Mouse (Mus musculus): ENCODE measurements around the gene Dtd1.
"Not testable (repeated sequence)": the region's sequence is repeated elsewhere in the genome, so short reads cannot be mapped to it uniquely, and the experiment has no call there.

The Dtd1 gene

GRCm38 (mm10) chr2:144599831-144600687 lies at the start of gene Dtd1:
TSS of gene Dtd1 (plus strand) at chr2:144599897.
- peak; percentile 76 to 87 for DNase-seq (ENCODE audit: low spot score in 2 of 2)

- DNase-seq (ENCODE audit: low spot score in 2 of 2) = peak; percentile 43 to 51
These were observed 49.2 kb upstream of the Dtd1 start, which contains the start of gene Rbbp9 for GRCm38 (mm10) chr2:144550529-144550928. TSS of gene Rbbp9 (minus strand) at chr2:144550869.

GRCm38 (mm10) chr2:144553905-144554304 lies 45.8 kb upstream of the Dtd1 start:
- DNase-seq (ENCODE audit: low spot score in 2 of 2) = no peak

- DNase-seq (ENCODE audit: low spot score in 2 of 2) = no peak
These were observed 44.3 kb upstream of the Dtd1 start for GRCm38 (mm10) chr2:144555286-144555819.

- peak; percentile 96 for DNase-seq (ENCODE audit: low spot score in 2 of 2)
These were observed 43.7 kb upstream of the Dtd1 start, which contains the start of gene Sec23b for GRCm38 (mm10) chr2:144555820-144556552. TSS of gene Sec23b (plus strand) at chr2:144556229.

GRCm38 (mm10) chr2:144588723-144589122 lies 11.0 kb upstream of the Dtd1 start:
- no peak for DNase-seq (ENCODE audit: low spot score in 2 of 2)

GRCm38 (mm10) chr2:144593036-144593435 lies 6.7 kb upstream of the Dtd1 start:
- DNase-seq (ENCODE audit: low spot score in 2 of 2) = not testable (repeated sequence)

- peak; percentile 49 to 61 for DNase-seq (ENCODE audit: low spot score in 2 of 2)
These were observed 5.6 kb upstream of the Dtd1 start, which contains the start of gene Smim26 for GRCm38 (mm10) chr2:144593951-144594651. TSS of gene Smim26 (plus strand) at chr2:144594054.

GRCm38 (mm10) chr2:144598006-144598405 lies 1.7 kb upstream of the Dtd1 start:
- DNase-seq (ENCODE audit: low spot score in 2 of 2) = no peak

GRCm38 (mm10) chr2:144601576-144601975 lies 1.9 kb downstream of the Dtd1 start:
- no peak for DNase-seq (ENCODE audit: low spot score in 2 of 2)

GRCm38 (mm10) chr2:144613956-144614355 lies 14.3 kb downstream of the Dtd1 start:
- no peak for DNase-seq (ENCODE audit: low spot score in 2 of 2)

GRCm38 (mm10) chr2:144617074-144617874 lies 17.6 kb downstream of the Dtd1 start:
- no peak for DNase-seq (ENCODE audit: low spot score in 2 of 2)

GRCm38 (mm10) chr2:144621491-144621890 lies 21.8 kb downstream of the Dtd1 start:
- peak in 1 of 2 experiments; percentile 21 for DNase-seq (ENCODE audit: low spot score in 2 of 2)

GRCm38 (mm10) chr2:144633551-144633950 lies 33.9 kb downstream of the Dtd1 start:
- no peak for DNase-seq (ENCODE audit: low spot score in 2 of 2)

GRCm38 (mm10) chr2:144634231-144634630 lies 34.5 kb downstream of the Dtd1 start:
- no peak for DNase-seq (ENCODE audit: low spot score in 2 of 2)

GRCm38 (mm10) chr2:144634729-144635128 lies 35.0 kb downstream of the Dtd1 start:
- no peak for DNase-seq (ENCODE audit: low spot score in 2 of 2)

GRCm38 (mm10) chr2:144635644-144636320 lies 36.1 kb downstream of the Dtd1 start:
- DNase-seq (ENCODE audit: low spot score in 2 of 2) = peak; percentile 60 to 72

- no peak for DNase-seq (ENCODE audit: low spot score in 2 of 2)
These were observed 37.5 kb downstream of the Dtd1 start for GRCm38 (mm10) chr2:144637204-144637603.

GRCm38 (mm10) chr2:144637671-144638395 lies 38.1 kb downstream of the Dtd1 start:
- DNase-seq (ENCODE audit: low spot score in 2 of 2) = no peak
